Mouse (Mus musculus) CH12.LX (cell line): ENCODE data around the gene Polk. TPM values are rescaled to one million over a fixed set of nuclear protein-coding genes. Genes with fewer than 3 reads are reported as not detected.
A peak's percentile ranks its signal among the peaks of the same experiment; 100 is the strongest.

Experiments
- DNase-seq: peaks from one replicate; pipeline ENCODE4 v3.0.0-alpha.2; 2013; ENCODE audit errors: extremely low read depth
- H3K27ac ChIP-seq: 2 replicates; pipeline ENCODE4 v1.5.1; 2012; ENCODE audit warnings: low read depth, mild to moderate bottlenecking, control low read depth, moderate library complexity; ENCODE audit not compliant: insufficient read depth
- H3K27me3 ChIP-seq: replicated peaks from 2 replicates; pipeline ENCODE3; 2012; ENCODE audit warnings: inconsistent platforms
- H3K36me3 ChIP-seq, 2 experiments: replicated peaks in 1 of 2; 2 replicates each; pipeline versions ENCODE3 to v1.6.1; 2012; ENCODE audit warnings: inconsistent platforms in 1 of 2, low read length in 1 of 2, mild to moderate bottlenecking in 1 of 2, mixed read lengths in 1 of 2, moderate library complexity in 1 of 2; ENCODE audit not compliant: control insufficient read depth in 1 of 2, insufficient read depth in 1 of 2
- H3K4me1 ChIP-seq, 2 experiments: 2 replicates each; pipeline ENCODE4 v1.6.1; 2012; ENCODE audit warnings: inconsistent platforms in 1 of 2, moderate library complexity in 1 of 2; ENCODE audit not compliant: insufficient read depth in 2 of 2, control insufficient read depth in 1 of 2
- H3K4me2 ChIP-seq: 2 replicates; pipeline ENCODE4 v1.6.1; 2012; ENCODE audit warnings: low read depth, mild to moderate bottlenecking, control low read depth; ENCODE audit not compliant: poor library complexity, insufficient read depth, severe bottlenecking
- H3K4me3 ChIP-seq, 3 experiments: fragments of 150-350 bp in 1 of 3; sonication (generic) in 1 of 3; replicated peaks in 1 of 3; 2 replicates each; pipeline versions ENCODE3 to v1.5.1; 2011 to 2012; ENCODE audit warnings: low read depth in 2 of 3, low read length in 2 of 3, mild to moderate bottlenecking in 2 of 3, moderate library complexity in 2 of 3, control low read depth in 1 of 3, improper control_type of control experiment in 1 of 3, inconsistent platforms in 1 of 3, mixed read lengths in 1 of 3; ENCODE audit not compliant: poor library complexity in 1 of 3
- H3K79me2 ChIP-seq: replicated peaks from 2 replicates; pipeline ENCODE4 v1.6.1; 2012; ENCODE audit warnings: mild to moderate bottlenecking, moderate library complexity; ENCODE audit not compliant: control insufficient read depth, poor library complexity, insufficient read depth, severe bottlenecking; ENCODE audit errors: extremely low read depth
- H3K9ac ChIP-seq: 2 replicates; pipeline ENCODE4 v1.6.1; 2012; ENCODE audit warnings: low read depth, mild to moderate bottlenecking, control low read depth, moderate library complexity; ENCODE audit not compliant: insufficient read depth
- H3K9me3 ChIP-seq: replicated peaks from 2 replicates; pipeline ENCODE3; 2012; ENCODE audit warnings: low read length, inconsistent platforms, mixed read lengths
- BHLHE40 ChIP-seq: IDR thresholded peaks from 2 replicates; pipeline ENCODE4 v1.6.1; 2011; ENCODE audit warnings: mild to moderate bottlenecking, low read depth, low read length, improper control_type of control experiment
- KAT2A ChIP-seq: IDR thresholded peaks from 2 replicates; pipeline ENCODE4 v1.6.1; 2012; ENCODE audit warnings: low read length, improper control_type of control experiment, inconsistent platforms; ENCODE audit not compliant: insufficient replicate concordance
- MYC ChIP-seq: IDR thresholded peaks from 2 replicates; pipeline ENCODE4 v1.6.1; 2011; ENCODE audit warnings: low read depth, mild to moderate bottlenecking, improper control_type of control experiment, low read length
- NELFE ChIP-seq: IDR thresholded peaks from 2 replicates; pipeline ENCODE4 v1.6.1; 2011; ENCODE audit warnings: low read depth, low read length, improper control_type of control experiment
- RAD21 ChIP-seq: IDR thresholded peaks from 2 replicates; pipeline ENCODE4 v1.6.1; 2011; ENCODE audit warnings: low read depth, mild to moderate bottlenecking, low read length, improper control_type of control experiment, moderate library complexity
- TCF12 ChIP-seq: IDR thresholded peaks from 2 replicates; pipeline ENCODE4 v1.6.1; 2014; ENCODE audit warnings: low read depth, mild to moderate bottlenecking, inconsistent platforms, low read length, improper control_type of control experiment
- UBTF ChIP-seq: IDR thresholded peaks from 2 replicates; pipeline ENCODE4 v1.6.1; 2012; ENCODE audit warnings: low read depth, mild to moderate bottlenecking, inconsistent platforms, low read length, improper control_type of control experiment, moderate library complexity
- ZKSCAN1 ChIP-seq: IDR thresholded peaks from 2 replicates; pipeline ENCODE4 v1.6.1; 2012; ENCODE audit warnings: low read depth, inconsistent platforms, low read length, improper control_type of control experiment, borderline replicate concordance
- dilution Hi-C: fragments of 300-500 bp; cut with MboI; formaldehyde crosslinking; loops from 2 replicates; pipeline ENCODE4 v1.14.3; 2020; ENCODE audit warnings: low sequenced_read_pairs; ENCODE audit not compliant: extremely low pct_unique_long_range_greater_than_20kb, extremely low pct_ligation_motif_present
- in situ Hi-C: fragments of 300-500 bp; cut with MboI; formaldehyde crosslinking; loops from 3 replicates; pipeline ENCODE4 v1.14.3; 2019; ENCODE audit warnings: low sequenced_read_pairs, low pct_ligation_motif_present, low pct_unique_long_range_greater_than_20kb, mixed read lengths
- polyA plus RNA-seq: library from polyadenylated mRNA; unstranded; fragments of >175 nt; gene quantifications from 2 replicates; pipeline ENCODE4 v1.2.1, GENCODE M21; 2012; ENCODE audit warnings: low read depth; ENCODE audit not compliant: insufficient read length
- total RNA-seq, 2 experiments: library from RNA; depleted of rRNA; stranded (reverse); fragments of 300-350 nt in 1 of 2; fragments of >200 nt in 1 of 2; gene quantifications; 2 replicates each; pipeline ENCODE4 v1.2.3; 2012 to 2014

The Polk gene
- total and polyA plus RNA-seq, 3 experiments: 10.4 to 12.9 (median 10.5) TPM

DNA sequence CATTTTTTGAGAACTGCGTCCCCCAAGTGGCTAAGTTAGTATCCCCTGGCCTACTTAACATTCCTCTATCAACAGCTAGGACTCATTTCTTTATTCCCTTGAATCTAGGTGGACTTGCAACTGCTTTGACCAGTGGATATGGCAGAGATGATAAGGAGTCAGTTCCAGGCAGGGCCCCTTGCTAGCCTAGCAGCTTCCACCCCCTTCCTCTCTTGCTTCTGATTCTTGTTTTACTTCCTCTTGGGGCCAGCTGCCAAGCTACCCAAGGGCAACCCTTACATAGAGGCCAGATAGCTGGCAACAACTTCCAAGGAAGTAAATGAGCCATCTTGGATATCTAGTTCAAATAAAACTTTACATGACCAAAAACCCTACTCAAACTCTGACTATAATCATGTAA is 105.5 kb downstream of the Polk start:
- DNase-seq: no peak
- Histone ChIP-seq H3K36me3 (no peaks in the 10 kb centered on the region), H3K9ac (no peak overlapping the region), H3K27ac (no peak overlapping the region), H3K4me2 (no peak overlapping the region), H3K4me3 (no peak overlapping the region), H3K4me1 (peaks cover 0 to 16% of the 10 kb centered on the region in 2 experiments; a peak in 3 of 4 replicates), H3K27me3 (no peaks in the 10 kb centered on the region), H3K79me2 (no peaks in the 10 kb centered on the region), H3K9me3 (no peaks in the 10 kb centered on the region)
- in situ Hi-C loops: no loop called here
- TF ChIP-seq BHLHE40 (no peak), KAT2A (no peak), MYC (no peak), UBTF (no peak), NELFE (no peak)
- dilution Hi-C loops: no loop called here

- no peak overlapping the region for H3K4me3 ChIP-seq
- H3K9ac ChIP-seq: no peak overlapping the region
- peak; percentile 14 for TF ChIP-seq RAD21
- TF ChIP-seq ZKSCAN1: no peak
- in situ Hi-C loops: no loop called here
- H3K79me2 ChIP-seq: no peaks in the 10 kb centered on the region
- no peaks in the 10 kb centered on the region for H3K9me3 ChIP-seq
- no peaks in the 10 kb centered on the region for H3K27me3 ChIP-seq
- dilution Hi-C loops: no loop called here
- DNase-seq: peak; percentile 8
- no peak overlapping the region for H3K4me2 ChIP-seq
- no peak overlapping the region for H3K27ac ChIP-seq
- peaks cover 0 to 16% of the 10 kb centered on the region in 2 experiments; a peak in 3 of 4 replicates for H3K4me1 ChIP-seq
- H3K36me3 ChIP-seq: no peaks in the 10 kb centered on the region
Measured at GRCm38 (mm10) chr13:96435793-96436192, 106.6 kb downstream of the Polk start.

DNA sequence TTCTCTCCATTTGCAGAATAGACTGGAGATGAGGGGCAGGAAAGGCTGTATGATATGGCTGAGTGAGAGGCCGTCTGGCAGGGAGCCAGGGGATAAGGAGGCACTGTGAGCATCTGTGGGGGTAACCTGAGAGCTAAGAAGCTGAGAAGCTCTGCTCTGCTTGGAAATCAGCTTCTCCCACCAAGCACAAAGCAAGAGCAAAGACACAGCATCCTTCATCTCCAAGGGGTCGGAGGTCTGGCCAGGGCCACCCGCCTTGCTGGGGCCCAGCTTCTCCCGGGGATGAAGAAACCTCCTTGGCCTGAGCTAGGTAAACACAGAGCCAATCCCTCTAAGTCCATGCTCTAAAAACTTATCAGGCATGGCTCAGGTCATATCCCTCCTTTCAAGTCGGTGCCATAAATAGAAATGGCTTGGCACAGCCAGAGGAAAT is 107.5 kb downstream of the Polk start:
- no peaks in the 10 kb centered on the region for H3K9me3 ChIP-seq
- in situ Hi-C loops: loop anchor here (5.0 kb wide), 1 partner anchor 157 kb away; no protein-coding TSS in a partner anchor
- peaks cover 0 to 16% of the 10 kb centered on the region in 2 experiments; a peak in 3 of 4 replicates for H3K4me1 ChIP-seq
- dilution Hi-C loops: no loop called here
- H3K4me3 ChIP-seq: no peak overlapping the region
- DNase-seq: no peak
- no peak overlapping the region for H3K9ac ChIP-seq
- H3K27ac ChIP-seq: no peak overlapping the region
- no peaks in the 10 kb centered on the region for H3K27me3 ChIP-seq
- H3K79me2 ChIP-seq: no peaks in the 10 kb centered on the region
- TF ChIP-seq TCF12: no peak
- no peak for TF ChIP-seq NELFE
- H3K4me2 ChIP-seq: no peak overlapping the region
- H3K36me3 ChIP-seq: no peaks in the 10 kb centered on the region
